Mouse (Mus musculus) intestine, postnatal 0 days (tissue): Measurements from ENCODE around the gene Pla2g4f. TPM values are rescaled to one million over a fixed set of nuclear protein-coding genes. Genes with fewer than 3 reads are reported as not detected.

Experiments used
- ATAC-seq: fragments of 200-750 bp; cut with Nextera tagmentation; 2 replicates; pipeline ENCODE4 v1.8.0; 2017; ENCODE audit warnings: mild to moderate bottlenecking, moderate TSS enrichment, moderate library complexity
- H3K27ac ChIP-seq: fragments of 300-500 bp; sonication (generic); 2 replicates; pipeline ENCODE4 v1.5.1; 2014; ENCODE audit warnings: mild to moderate bottlenecking, low read depth, low read length, moderate library complexity
- H3K27me3 ChIP-seq: fragments of 300-500 bp; sonication (generic); replicated peaks from 2 replicates; pipeline ENCODE4 v1.6.1; 2014; ENCODE audit warnings: low read length, mixed read lengths; ENCODE audit not compliant: control insufficient read depth, insufficient read depth
- H3K36me3 ChIP-seq: fragments of 300-500 bp; sonication (generic); 2 replicates; pipeline ENCODE4 v1.6.1; 2014; ENCODE audit warnings: mild to moderate bottlenecking, moderate library complexity; ENCODE audit not compliant: control insufficient read depth, insufficient read depth
- H3K4me1 ChIP-seq: fragments of 300-500 bp; sonication (generic); replicated peaks from 2 replicates; pipeline ENCODE4 v1.6.1; 2014; ENCODE audit warnings: antibody characterized with exemption, low read length, mixed read lengths; ENCODE audit not compliant: control insufficient read depth, insufficient read depth
- H3K4me2 ChIP-seq: fragments of 300-500 bp; sonication (generic); replicated peaks from 2 replicates; pipeline ENCODE4 v1.6.1; 2014; ENCODE audit warnings: low read depth, mild to moderate bottlenecking, moderate library complexity
- H3K4me3 ChIP-seq: fragments of 300-500 bp; sonication (generic); 2 replicates; pipeline ENCODE4 v1.5.1; 2014; ENCODE audit warnings: low read depth, low read length
- H3K9ac ChIP-seq: fragments of 300-500 bp; sonication (generic); 2 replicates; pipeline ENCODE4 v1.6.1; 2014; ENCODE audit warnings: mild to moderate bottlenecking, low read depth, low read length
- H3K9me3 ChIP-seq: fragments of 300-500 bp; sonication (generic); 2 replicates; pipeline ENCODE4 v1.6.1; 2016; ENCODE audit warnings: mixed run types; ENCODE audit not compliant: control insufficient read depth
- CTCF ChIP-seq: sonication (generic); IDR thresholded peaks from 2 replicates; pipeline ENCODE4 v1.5.1; 2016; ENCODE audit warnings: low read depth, mild to moderate bottlenecking, control low read depth, antibody characterized with exemption, moderate library complexity
- WGBS: fragments of 180-500 bp; shearing (Covaris S2); extraction: QIAGEN DNeasy Blood & Tissue Kit; methylation state at CpG from one replicate; pipeline ENCODE4 v1.1.7; 2014; 5-methylcytosine and 5-hydroxymethylcytosine counted together
- polyA plus RNA-seq: library from polyadenylated mRNA; unstranded; fragments of >200 nt; fragmentation: Nextera tagmentation; extraction: Ambion mirVana; gene quantifications from 2 replicates; pipeline ENCODE4 v1.2.1, GENCODE M21; 2015

Pla2g4f gene
- 1.8 and 2.8 TPM in 2 replicates for polyA plus RNA-seq

DNA sequence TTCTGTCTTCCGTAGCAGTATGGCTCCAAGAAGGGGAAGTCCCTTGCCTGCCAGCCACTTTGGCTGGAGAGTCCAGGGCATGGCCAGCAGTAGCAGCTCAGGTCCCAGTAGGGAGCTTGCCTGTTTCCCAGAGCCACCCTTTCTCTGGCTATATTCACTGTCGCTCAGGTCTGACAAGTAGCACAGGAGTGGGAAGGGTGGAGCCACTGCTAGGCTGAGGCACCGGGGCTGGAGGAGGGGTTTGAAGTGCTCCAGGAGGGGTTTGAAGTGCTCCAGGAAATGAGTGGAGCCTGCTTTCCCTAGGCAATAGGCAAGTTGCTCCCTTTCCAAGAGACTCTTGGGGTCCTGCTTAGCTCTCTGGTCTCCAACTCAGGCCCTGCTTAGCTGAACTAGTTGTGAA, at the start of gene Pla2g4f:
Gene Pla2g4f (minus strand): TSS at position 190 of the 400 bp plus-strand sequence.
- Histone ChIP-seq H3K4me2 (no peak within 1 kb of the TSS), H3K4me3 (no peak within 1 kb of the TSS), H3K27me3 (no peaks in the 10 kb centered on the region), H3K9ac (no peak within 1 kb of the TSS), H3K27ac (no peak within 1 kb of the TSS; the same call in 1 of the 2 replicates), H3K4me1 (no peaks in the 10 kb centered on the region; the same call in 1 of the 2 replicates), H3K36me3 (peaks cover 29% of the 10 kb centered on the region), H3K9me3 (no peaks in the 10 kb centered on the region)
- no peak for TF ChIP-seq CTCF
- no peak for ATAC-seq
- 35% methylated on average over 3 of the region's 3 CpGs for WGBS

DNA sequence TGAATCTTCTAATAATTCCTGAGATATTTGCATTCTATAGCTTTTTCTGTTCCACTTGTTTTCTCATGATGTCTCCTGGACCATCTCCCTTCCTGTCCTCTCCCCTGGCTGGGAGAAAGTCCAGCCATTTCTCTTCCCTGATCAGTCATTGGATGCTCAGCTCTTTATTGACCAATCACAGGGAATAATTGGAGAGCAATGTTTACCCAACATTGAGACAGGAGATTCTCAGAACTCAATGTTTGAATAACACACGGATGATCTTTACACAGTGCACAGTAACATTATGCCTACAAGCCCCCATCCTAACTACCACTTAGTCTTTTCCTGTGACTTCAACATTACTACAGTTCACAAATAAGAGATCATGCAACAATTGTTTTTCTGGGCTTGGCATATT, 46.5 kb upstream of the Pla2g4f start:
- H3K4me3 ChIP-seq = no peak overlapping the region
- H3K9me3 ChIP-seq = no peaks in the 10 kb centered on the region
- H3K4me2 ChIP-seq = no peak overlapping the region
- no peaks in the 10 kb centered on the region for H3K27me3 ChIP-seq
- 35% methylated on average over 1 of the region's 1 CpGs for WGBS
- no peak for TF ChIP-seq CTCF
- no peak for ATAC-seq
- no peak overlapping the region for H3K9ac ChIP-seq
- H3K36me3 ChIP-seq = peaks cover 44% of the 10 kb centered on the region
- no peak overlapping the region for H3K27ac ChIP-seq
- H3K4me1 ChIP-seq = no peaks in the 10 kb centered on the region

DNA sequence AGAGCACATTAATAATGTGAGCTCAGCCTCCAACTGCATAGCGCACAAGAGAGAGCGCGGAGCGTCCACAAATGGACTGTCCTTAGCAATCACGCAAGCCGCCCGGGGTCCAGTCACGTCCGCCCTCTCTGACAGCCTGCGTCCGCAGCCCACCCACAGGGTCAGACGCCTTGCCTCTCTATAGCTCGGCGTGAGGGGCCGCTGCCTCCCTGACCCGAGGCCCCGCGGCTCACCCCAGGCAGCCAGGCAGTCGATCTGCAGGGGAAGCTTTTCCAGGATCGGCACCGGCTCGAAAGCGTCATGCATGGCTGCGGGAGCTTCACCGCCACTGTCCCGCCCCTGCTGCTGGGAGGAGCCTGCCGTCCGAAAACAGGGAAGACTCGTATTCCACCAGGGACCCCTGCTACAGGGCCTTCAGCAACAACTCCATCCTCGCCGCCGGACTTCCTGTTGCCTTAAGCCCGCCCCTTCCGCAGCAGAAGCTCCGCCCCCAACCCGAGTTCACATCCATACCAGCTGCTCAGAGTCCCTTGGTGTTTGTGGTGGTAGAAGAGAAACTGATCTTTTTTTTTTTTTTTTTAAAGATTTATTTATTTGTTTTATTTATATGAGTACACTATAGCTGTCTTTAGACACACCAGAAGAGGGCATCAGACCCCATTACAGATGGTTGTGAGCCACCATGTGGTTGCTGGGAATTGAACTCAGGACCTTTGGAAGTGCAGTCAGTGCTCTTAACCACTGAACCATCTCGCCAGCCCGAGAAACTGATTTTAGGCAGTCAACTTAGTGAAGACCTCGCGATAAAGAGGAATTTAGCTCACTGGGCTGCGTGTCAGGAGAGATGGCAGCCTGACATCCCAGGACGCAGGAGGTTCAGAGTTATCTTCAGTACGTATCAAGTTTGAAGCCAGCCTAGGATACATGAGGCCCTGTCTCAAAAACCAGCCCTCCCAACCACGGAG, 39.0 kb upstream of the Pla2g4f start, which contains the start of gene Vps39:
Gene Vps39 (minus strand): TSS at position 456 of the 965 bp plus-strand sequence.
- Histone ChIP-seq H3K27me3 (no peaks in the 10 kb centered on the region), H3K9me3 (no peaks in the 10 kb centered on the region), H3K4me1 (0 out of 2 replicates have a peak, but pooled peaks cover 7% of the 10 kb centered on the region), H3K9ac (peak within 1 kb of the TSS; percentile 70), H3K4me2 (peak within 1 kb of the TSS; percentile 79), H3K36me3 (peaks cover 30% of the 10 kb centered on the region), H3K4me3 (peak within 1 kb of the TSS; percentile 88), H3K27ac (peak within 1 kb of the TSS; percentile 37)
- peak; percentile 12; the same call in 1 of the 2 replicates for TF ChIP-seq CTCF
- WGBS = 11% methylated on average over 44 of the region's 44 CpGs
- peak; percentile 92 for ATAC-seq

DNA sequence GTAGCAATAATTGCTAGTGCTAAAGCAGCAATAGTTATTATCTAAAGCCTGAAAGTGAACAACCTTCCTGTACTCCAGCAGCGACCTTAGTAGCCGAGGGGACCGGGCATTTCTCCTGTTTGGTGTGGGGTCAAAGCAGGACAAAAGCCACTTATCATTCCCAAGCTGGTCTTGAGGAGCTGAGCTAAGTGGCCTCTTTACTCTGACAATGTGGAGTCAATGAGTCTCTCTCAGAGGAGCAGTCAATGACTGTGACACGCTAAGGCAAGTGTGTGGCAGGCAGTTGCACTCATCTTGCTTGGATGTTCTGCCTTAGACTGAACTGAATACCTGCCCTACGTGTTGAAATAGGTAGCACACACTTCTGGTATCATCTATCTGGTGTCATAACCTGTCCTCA, 37.4 kb upstream of the Pla2g4f start:
- no peak overlapping the region for H3K27ac ChIP-seq
- no peak for TF ChIP-seq CTCF
- H3K4me3 ChIP-seq = no peak overlapping the region
- ATAC-seq = no peak
- no peaks in the 10 kb centered on the region for H3K27me3 ChIP-seq
- H3K4me2 ChIP-seq = peak overlapping the region; percentile 79; the same call in 1 of the 2 replicates
- H3K4me1 ChIP-seq = 0 out of 2 replicates have a peak, but pooled peaks cover 7% of the 10 kb centered on the region
- no peaks in the 10 kb centered on the region for H3K9me3 ChIP-seq
- H3K36me3 ChIP-seq = peaks cover 39% of the 10 kb centered on the region
- H3K9ac ChIP-seq = no peak overlapping the region
- WGBS = 55% methylated on average over 5 of the region's 5 CpGs

DNA sequence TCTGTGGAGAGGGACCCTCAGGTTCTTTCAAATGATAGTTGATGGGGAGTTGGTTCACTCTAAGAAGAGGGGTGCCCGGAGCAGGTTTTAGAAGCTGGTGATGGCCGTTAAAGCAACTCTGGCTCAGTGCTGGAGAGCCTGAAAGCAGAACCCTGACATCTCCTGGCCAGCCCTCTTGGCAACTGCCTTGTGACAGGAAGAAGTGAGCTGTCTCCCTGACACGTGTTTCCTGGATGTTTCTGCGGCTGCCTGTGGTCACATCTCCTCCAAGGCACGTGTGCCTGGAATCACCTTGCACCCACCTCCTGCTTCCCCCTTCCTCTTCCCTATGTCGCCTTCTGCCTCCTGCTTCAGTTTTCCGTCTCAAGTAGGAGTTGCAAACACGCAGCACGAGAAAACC, 34.2 kb upstream of the Pla2g4f start:
- Histone ChIP-seq H3K9me3 (no peaks in the 10 kb centered on the region), H3K36me3 (peaks cover 62% of the 10 kb centered on the region), H3K27me3 (no peaks in the 10 kb centered on the region), H3K9ac (no peak overlapping the region), H3K4me1 (0 out of 2 replicates have a peak, but pooled peaks cover 7% of the 10 kb centered on the region), H3K4me2 (no peak overlapping the region), H3K4me3 (no peak overlapping the region), H3K27ac (no peak overlapping the region)
- WGBS = 75% methylated on average over 9 of the region's 9 CpGs
- no peak for ATAC-seq
- TF ChIP-seq CTCF = no peak

DNA sequence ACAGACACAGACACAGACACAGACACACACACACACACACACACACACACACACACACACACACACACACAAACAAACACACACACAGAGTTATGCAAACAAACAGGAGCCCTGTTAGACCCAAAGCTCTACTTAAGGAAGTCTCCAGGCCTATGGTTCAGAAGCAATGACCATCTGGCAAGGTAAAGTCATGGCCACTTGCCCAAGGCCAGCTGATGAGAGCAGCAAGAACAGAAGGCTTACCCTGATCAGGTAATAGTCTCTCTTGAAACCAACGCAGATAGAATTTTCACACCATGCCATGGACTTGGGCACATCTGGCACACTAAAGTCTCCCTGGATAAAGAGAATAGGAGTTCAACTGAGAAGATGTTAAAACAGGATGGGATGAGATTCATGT, 27.8 kb upstream of the Pla2g4f start:
- WGBS = 100% methylated on average over 1 of the region's 1 CpGs
- Histone ChIP-seq H3K4me2 (no peak overlapping the region), H3K9ac (no peak overlapping the region), H3K4me1 (no peaks in the 10 kb centered on the region), H3K36me3 (peaks cover 82% of the 10 kb centered on the region), H3K9me3 (no peaks in the 10 kb centered on the region), H3K4me3 (no peak overlapping the region), H3K27ac (no peak overlapping the region), H3K27me3 (no peaks in the 10 kb centered on the region)
- TF ChIP-seq CTCF = no peak
- no peak for ATAC-seq
